Comparison of ENCODE assay signal across 23 mouse cellular contexts in genomic region chr9:67353365-67353764, GRCm38 (mm10).
DNase-seq lines count a peak whose midpoint lies in the region; ATAC-seq and TF ChIP-seq lines count a peak whose summit lies in the region.
"Had no signal": no experiment of that assay in that cellular context is flagged by ENCODE, and none has a peak within 500 bp of the region (broad histone marks: within the 10 kb centered on the region; RNA-seq: fewer than 3 reads in every experiment).

No protein-coding gene starts in this region.

- peaks cover 27% of the 10 kb centered on the region for H3K36me3 ChIP-seq in heart, embryonic 10.5 days
- no peaks in the 10 kb centered on the region for H3K36me3 ChIP-seq in lung, embryonic 14.5 days (ENCODE audit: insufficient read depth)
- H3K36me3 ChIP-seq in midbrain, embryonic 13.5 days, result 0 out of 2 replicates have a peak, but pooled peaks cover 3% of the 10 kb centered on the region
- H3K36me3 ChIP-seq: forebrain, embryonic 12.5 days had no signal

- H3K4me3 ChIP-seq in heart, embryonic 10.5 days, result no peak overlapping the region
- H3K4me3 ChIP-seq in lung, embryonic 14.5 days (ENCODE audit: low read depth, low read length), result no peak overlapping the region
- no peak overlapping the region for H3K4me3 ChIP-seq in midbrain, embryonic 13.5 days (replicated peaks)
- H3K4me3 ChIP-seq: forebrain, embryonic 12.5 days; heart, embryonic 13.5 days; hindbrain, embryonic 13.5 days; megakaryocyte, embryonic 14.5 days had no signal

- no peaks in the 10 kb centered on the region for H3K4me1 ChIP-seq in heart, embryonic 10.5 days
- H3K4me1 ChIP-seq in lung, embryonic 14.5 days (ENCODE audit: insufficient read depth), result peaks cover 5% of the 10 kb centered on the region; the same call in 1 of the 2 replicates
- H3K4me1 ChIP-seq in midbrain, embryonic 13.5 days (replicated peaks), result no peaks in the 10 kb centered on the region
- H3K4me1 ChIP-seq: forebrain, embryonic 12.5 days; heart, embryonic 13.5 days; hindbrain, embryonic 13.5 days; megakaryocyte, embryonic 14.5 days had no signal

- no peak overlapping the region for H3K27ac ChIP-seq in heart, embryonic 10.5 days
- no peak overlapping the region for H3K27ac ChIP-seq in lung, embryonic 14.5 days (ENCODE audit: low read depth)
- no peak overlapping the region for H3K27ac ChIP-seq in midbrain, embryonic 13.5 days
- H3K27ac ChIP-seq: forebrain, embryonic 12.5 days; heart, embryonic 13.5 days; hindbrain, embryonic 13.5 days; liver, embryonic 14.5 days had no signal

- H3K4me2 ChIP-seq in lung, embryonic 14.5 days, result no peak overlapping the region
- no peak overlapping the region for H3K4me2 ChIP-seq in midbrain, embryonic 13.5 days (replicated peaks)
- H3K4me2 ChIP-seq: forebrain, embryonic 12.5 days; heart, embryonic 13.5 days; hindbrain, embryonic 13.5 days had no signal

- no peak for TF ChIP-seq CTCF in lung, embryonic 14.5 days (IDR thresholded peaks at IDR 0.05; ENCODE audit: low read depth)

- no peak overlapping the region for H3K9ac ChIP-seq in lung, embryonic 14.5 days
- H3K9ac ChIP-seq in midbrain, embryonic 13.5 days (replicated peaks), result no peak overlapping the region
- H3K9ac ChIP-seq: forebrain, embryonic 12.5 days; heart, embryonic 13.5 days; hindbrain, embryonic 13.5 days; liver, embryonic 14.5 days had no signal

- no peaks in the 10 kb centered on the region for H3K9me3 ChIP-seq in heart, embryonic 10.5 days
- no peaks in the 10 kb centered on the region for H3K9me3 ChIP-seq in lung, embryonic 14.5 days (ENCODE audit: low read depth, low read length)
- no peaks in the 10 kb centered on the region; the same call in 1 of the 2 replicates for H3K9me3 ChIP-seq in midbrain, embryonic 13.5 days
- H3K9me3 ChIP-seq: forebrain, embryonic 12.5 days; hindbrain, embryonic 13.5 days had no signal

- peak; percentile 9 for DNase-seq in heart, adult 8-10 months (ENCODE audit: low spot score)
- DNase-seq in heart, embryonic 10.5 days (ENCODE audit: low spot score), result no peak
- DNase-seq in lung, embryonic 14.5 days, result peak; percentile 86
- no peak for DNase-seq in lung, postnatal 25 days (ENCODE audit: low spot score)
- peak; percentile 4 to 15 for DNase-seq in heart, postnatal 36 days
- peak; percentile 18 to 70 for DNase-seq in lung, postnatal 4 days
- DNase-seq in adrenal gland, postnatal 14 days, result no peak
- DNase-seq: adrenal gland, postnatal 25 days; cerebellum, postnatal 14 days; embryo, embryonic 11 days; kidney, postnatal 25 days; right cerebral cortex, adult 18-20 months; thymus, adult 18-20 months had no signal

- ATAC-seq in lung, embryonic 14.5 days (ENCODE audit: insufficient read depth), result peak; percentile 63; the same call in 1 of the 2 replicates
- ATAC-seq in midbrain, embryonic 13.5 days, result no peak
- ATAC-seq: activated CD4-positive, CD25-positive, alpha-beta regulatory T cell, adult 4 months; intestine, postnatal 0 days; midbrain, embryonic 16.5 days; Patski had no signal

- intact Hi-C loops in heart, postnatal 36 days (cut with DNase I), result no loop called here

- WGBS in heart, embryonic 10.5 days, result 79% methylated on average over 7 of the region's 7 CpGs
- 39% methylated on average over 7 of the region's 7 CpGs for WGBS in lung, embryonic 14.5 days
- WGBS in midbrain, embryonic 13.5 days, result 84% methylated on average over 7 of the region's 7 CpGs

- no peaks in the 10 kb centered on the region for H3K27me3 ChIP-seq in heart, embryonic 10.5 days (ENCODE audit: insufficient read depth, poor library complexity, severe bottlenecking)
- no peaks in the 10 kb centered on the region for H3K27me3 ChIP-seq in lung, embryonic 14.5 days (ENCODE audit: insufficient read depth, low read length)
- no peaks in the 10 kb centered on the region for H3K27me3 ChIP-seq in midbrain, embryonic 13.5 days
- H3K27me3 ChIP-seq: forebrain, embryonic 12.5 days; heart, embryonic 13.5 days; hindbrain, embryonic 13.5 days; megakaryocyte, embryonic 14.5 days; Patski had no signal

Comparison
In these comparisons a context has a peak if more than half of its experiments do, and no peak if none do; other contexts are left out.
1. DNase-seq: peak in heart, adult 8-10 months (single experiment), lung, embryonic 14.5 days (single experiment), heart, postnatal 36 days (2 of 2) and lung, postnatal 4 days (2 of 2); none in heart, embryonic 10.5 days (single experiment), lung, postnatal 25 days (single experiment) and adrenal gland, postnatal 14 days (single experiment).